Mouse (Mus musculus) heart, postnatal 10 days (tissue): ENCODE data around the gene Hsd11b1. TPM values are rescaled to one million over a fixed set of nuclear protein-coding genes. Genes with fewer than 3 reads are reported as not detected.
"Not testable (repeated sequence)": the region's sequence is repeated elsewhere in the genome, so short reads cannot be mapped to it uniquely, and the experiment has no call there.

Source experiments
- DNase-seq, 2 experiments: peaks; one replicate each; pipeline ENCODE4 v3.0.0; 2021
- intact Hi-C: fragments of 180-260 bp; cut with DNase I; formaldehyde crosslinking; loops from one replicate; pipeline ENCODE4 v1.15.1; 2025
- total RNA-seq, 2 experiments: library from RNA; stranded (reverse); gene quantifications; 2 replicates each; pipeline ENCODE4 v1.2.3; 2021

Hsd11b1 gene
- total RNA-seq, 2 experiments from 2014 or later = 1.1 to 1.3 TPM

- intact Hi-C loops = no loop called here
Observed at GRCm38 (mm10) chr1:193281344-193281743, 17.5 kb upstream of the Hsd11b1 start.

GRCm38 (mm10) chr1:193279492-193279891 is 15.6 kb upstream of the Hsd11b1 start:
- intact Hi-C loops = no loop called here
- DNase-seq = no peak

More at GRCm38 (mm10) chr1:193281344-193281743, 17.5 kb upstream of the Hsd11b1 start:
- no peak for DNase-seq

GRCm38 (mm10) chr1:193278414-193279045 is 14.7 kb upstream of the Hsd11b1 start:
- no peak for DNase-seq
- intact Hi-C loops = no loop called here

GRCm38 (mm10) chr1:193274407-193275071 is 10.7 kb upstream of the Hsd11b1 start:
- intact Hi-C loops = loop anchor here (5.0 kb wide), 1 partner anchor 103 kb away; no protein-coding TSS in a partner anchor
- DNase-seq = no peak

GRCm38 (mm10) chr1:193272916-193273601 is 9.2 kb upstream of the Hsd11b1 start, which contains the start of gene G0s2:
Gene G0s2, minus strand, starts transcription at chr1:193273217.
- intact Hi-C loops = loop anchor here (1.0 to 5.0 kb wide), 2 partner anchors 43 to 104 kb away; no protein-coding TSS in a partner anchor
- peak; percentile 90 to 92 for DNase-seq

GRCm38 (mm10) chr1:193272137-193272915 is 8.5 kb upstream of the Hsd11b1 start:
- peak; percentile 58 to 60 for DNase-seq
- intact Hi-C loops = loop anchor here (5.0 kb wide), 1 partner anchor 105 kb away; no protein-coding TSS in a partner anchor

- intact Hi-C loops = loop anchor here (5.0 kb wide), 1 partner anchor 106 kb away; no protein-coding TSS in a partner anchor
- no peak for DNase-seq
Observed at GRCm38 (mm10) chr1:193270965-193271763, 7.3 kb upstream of the Hsd11b1 start.

GRCm38 (mm10) chr1:193265734-193266133 is 1.9 kb upstream of the Hsd11b1 start:
- no peak for DNase-seq
- intact Hi-C loops = no loop called here

- intact Hi-C loops = no loop called here
- DNase-seq = no peak
Observed at GRCm38 (mm10) chr1:193263026-193263907, 608 bp downstream of the Hsd11b1 start.

GRCm38 (mm10) chr1:193261897-193262548 is 1.9 kb downstream of the Hsd11b1 start:
- intact Hi-C loops = no loop called here

GRCm38 (mm10) chr1:193259559-193259958 is 4.3 kb downstream of the Hsd11b1 start:
- DNase-seq = no peak
- intact Hi-C loops = loop anchor here (5.0 kb wide), 1 partner anchor 103 kb away; no protein-coding TSS in a partner anchor

More at GRCm38 (mm10) chr1:193261897-193262548, 1.9 kb downstream of the Hsd11b1 start:
- DNase-seq = peak; percentile 63 to 65

- intact Hi-C loops = loop anchor here (5.0 kb wide), 1 partner anchor 106 kb away; no protein-coding TSS in a partner anchor
- no peak for DNase-seq
Observed at GRCm38 (mm10) chr1:193256621-193257098, 7.2 kb downstream of the Hsd11b1 start.

GRCm38 (mm10) chr1:193256289-193256577 is 7.6 kb downstream of the Hsd11b1 start:
- intact Hi-C loops = loop anchor here (5.0 kb wide), 1 partner anchor 106 kb away; no protein-coding TSS in a partner anchor

GRCm38 (mm10) chr1:193255488-193256288 is 8.2 kb downstream of the Hsd11b1 start:
- DNase-seq = peak; percentile 85 to 90
- intact Hi-C loops = loop anchor here (1.0 to 5.0 kb wide), 4 partner anchors 47 to 121 kb away; no protein-coding TSS in a partner anchor

More at GRCm38 (mm10) chr1:193256289-193256577, 7.6 kb downstream of the Hsd11b1 start:
- no peak for DNase-seq

GRCm38 (mm10) chr1:193255032-193255431 is 8.8 kb downstream of the Hsd11b1 start:
- intact Hi-C loops = loop anchor here (1.0 to 5.0 kb wide), 4 partner anchors 46 to 121 kb away; no protein-coding TSS in a partner anchor
- DNase-seq = no peak

- not testable (repeated sequence) for DNase-seq
- intact Hi-C loops = loop anchor here (2.0 kb wide), 1 partner anchor 45 kb away; no protein-coding TSS in a partner anchor
Observed at GRCm38 (mm10) chr1:193253895-193254294, 10.0 kb downstream of the Hsd11b1 start.

GRCm38 (mm10) chr1:193252616-193253015 is 11.3 kb downstream of the Hsd11b1 start:
- intact Hi-C loops = no loop called here
- DNase-seq = no peak
